Mouse (Mus musculus) heart, embryonic 12.5 days (tissue): ENCODE data around the gene Agbl4. TPM values are rescaled to one million over a fixed set of nuclear protein-coding genes. Genes with fewer than 3 reads are reported as not detected.

ENCODE experiments used
- ATAC-seq: fragments of 200-750 bp; cut with Nextera tagmentation; 2 replicates; pipeline ENCODE4 v1.8.0; 2017; ENCODE audit warnings: moderate TSS enrichment, moderate library complexity; ENCODE audit not compliant: insufficient number of reproducible peaks, low FRiP score
- H3K27ac ChIP-seq: fragments of 300-500 bp; sonication (generic); 2 replicates; pipeline ENCODE4 v1.5.1; 2016; ENCODE audit warnings: mild to moderate bottlenecking, moderate library complexity; ENCODE audit not compliant: poor library complexity, severe bottlenecking
- H3K27me3 ChIP-seq: fragments of 300-500 bp; sonication (generic); replicated peaks from 2 replicates; pipeline ENCODE4 v1.6.1; 2016; ENCODE audit warnings: mild to moderate bottlenecking, moderate library complexity
- H3K36me3 ChIP-seq: fragments of 300-500 bp; sonication (generic); 2 replicates; pipeline ENCODE4 v1.6.1; 2016; ENCODE audit warnings: mild to moderate bottlenecking, moderate library complexity
- H3K4me1 ChIP-seq: fragments of 300-500 bp; sonication (generic); replicated peaks from 2 replicates; pipeline ENCODE4 v1.6.1; 2016; ENCODE audit warnings: mild to moderate bottlenecking
- H3K4me2 ChIP-seq: fragments of 300-500 bp; sonication (generic); 2 replicates; pipeline ENCODE4 v1.6.1; 2016; ENCODE audit warnings: mild to moderate bottlenecking, moderate library complexity
- H3K4me3 ChIP-seq: fragments of 300-500 bp; sonication (generic); 2 replicates; pipeline ENCODE4 v1.5.1; 2016; ENCODE audit warnings: mild to moderate bottlenecking
- H3K9ac ChIP-seq: fragments of 300-500 bp; sonication (generic); 2 replicates; pipeline ENCODE4 v1.6.1; 2016; ENCODE audit warnings: mild to moderate bottlenecking, moderate library complexity
- H3K9me3 ChIP-seq: fragments of 300-500 bp; sonication (generic); replicated peaks from 2 replicates; pipeline ENCODE4 v1.6.1; 2016; ENCODE audit warnings: mild to moderate bottlenecking, moderate library complexity
- WGBS: fragments of 180-500 bp; shearing (Covaris S2); methylation state at CpG from one replicate; pipeline ENCODE4 v1.1.7; 2016; 5-methylcytosine and 5-hydroxymethylcytosine counted together
- polyA plus RNA-seq: library from polyadenylated mRNA; unstranded; fragments of >200 nt; fragmentation: Nextera tagmentation; extraction: Ambion mirVana; gene quantifications from 2 replicates; pipeline ENCODE4 v1.2.1, GENCODE M21; 2016

The Agbl4 gene
- polyA plus RNA-seq, 1 experiment from 2014 or later: 0.63 TPM

- Histone ChIP-seq H3K4me3 (no peak overlapping the region), H3K27me3 (no peaks in the 10 kb centered on the region), H3K36me3 (no peaks in the 10 kb centered on the region), H3K27ac (no peak overlapping the region), H3K4me2 (no peak overlapping the region), H3K9ac (no peak overlapping the region), H3K9me3 (no peaks in the 10 kb centered on the region), H3K4me1 (no peaks in the 10 kb centered on the region)
- 49% methylated on average over 4 of the region's 4 CpGs for WGBS
- ATAC-seq: no peak
These were observed 519.1 kb downstream of the Agbl4 start for GRCm38 (mm10) chr4:110916565-110916964.

GRCm38 (mm10) chr4:110921013-110921412 is 523.6 kb downstream of the Agbl4 start:
- Histone ChIP-seq H3K4me3 (no peak overlapping the region), H3K4me2 (no peak overlapping the region), H3K9me3 (no peaks in the 10 kb centered on the region), H3K36me3 (no peaks in the 10 kb centered on the region), H3K27ac (no peak overlapping the region), H3K9ac (no peak overlapping the region), H3K27me3 (no peaks in the 10 kb centered on the region), H3K4me1 (no peaks in the 10 kb centered on the region)
- no peak for ATAC-seq
- WGBS: 79% methylated on average over 3 of the region's 3 CpGs

GRCm38 (mm10) chr4:111001641-111002040 is 604.2 kb downstream of the Agbl4 start:
- no peak overlapping the region for H3K4me3 ChIP-seq
- H3K9me3 ChIP-seq: no peaks in the 10 kb centered on the region
- ATAC-seq: no peak
- 68% methylated on average over 2 of the region's 2 CpGs for WGBS
- no peaks in the 10 kb centered on the region for H3K4me1 ChIP-seq
- H3K4me2 ChIP-seq: no peak overlapping the region
- no peak overlapping the region for H3K9ac ChIP-seq
- H3K27me3 ChIP-seq: no peaks in the 10 kb centered on the region
- no peaks in the 10 kb centered on the region for H3K36me3 ChIP-seq
- no peak overlapping the region for H3K27ac ChIP-seq

GRCm38 (mm10) chr4:111004719-111005479 is 607.4 kb downstream of the Agbl4 start:
- 63% methylated on average over 1 of the region's 1 CpGs for WGBS

GRCm38 (mm10) chr4:111019376-111019775 is 621.9 kb downstream of the Agbl4 start:
- no peaks in the 10 kb centered on the region for H3K36me3 ChIP-seq
- no peaks in the 10 kb centered on the region for H3K9me3 ChIP-seq
- H3K27ac ChIP-seq: no peak overlapping the region
- no peak overlapping the region for H3K4me2 ChIP-seq
- no peak overlapping the region for H3K4me3 ChIP-seq
- no peaks in the 10 kb centered on the region for H3K27me3 ChIP-seq
- H3K9ac ChIP-seq: no peak overlapping the region
- H3K4me1 ChIP-seq: no peaks in the 10 kb centered on the region
- WGBS: 83% methylated on average over 4 of the region's 4 CpGs
- ATAC-seq: no peak

More at GRCm38 (mm10) chr4:111004719-111005479, 607.4 kb downstream of the Agbl4 start:
- H3K4me1 ChIP-seq: no peaks in the 10 kb centered on the region
- no peaks in the 10 kb centered on the region for H3K27me3 ChIP-seq
- no peak for ATAC-seq
- H3K9ac ChIP-seq: no peak overlapping the region
- no peak overlapping the region for H3K27ac ChIP-seq
- H3K4me3 ChIP-seq: no peak overlapping the region
- H3K9me3 ChIP-seq: no peaks in the 10 kb centered on the region
- H3K36me3 ChIP-seq: no peaks in the 10 kb centered on the region
- no peak overlapping the region for H3K4me2 ChIP-seq

GRCm38 (mm10) chr4:111067330-111067729 is 669.9 kb downstream of the Agbl4 start:
- no peak overlapping the region for H3K27ac ChIP-seq
- H3K4me2 ChIP-seq: no peak overlapping the region
- no peak for ATAC-seq
- no peaks in the 10 kb centered on the region for H3K4me1 ChIP-seq
- no peaks in the 10 kb centered on the region for H3K36me3 ChIP-seq
- no peaks in the 10 kb centered on the region for H3K27me3 ChIP-seq
- H3K9me3 ChIP-seq: no peaks in the 10 kb centered on the region
- WGBS: 85% methylated on average over 3 of the region's 3 CpGs
- H3K9ac ChIP-seq: no peak overlapping the region
- no peak overlapping the region for H3K4me3 ChIP-seq

- Histone ChIP-seq H3K4me1 (0 out of 2 replicates have a peak, but pooled peaks cover 3% of the 10 kb centered on the region), H3K4me2 (no peak overlapping the region), H3K36me3 (no peaks in the 10 kb centered on the region), H3K27me3 (no peaks in the 10 kb centered on the region), H3K4me3 (no peak overlapping the region), H3K9me3 (no peaks in the 10 kb centered on the region), H3K9ac (no peak overlapping the region), H3K27ac (no peak overlapping the region)
- 69% methylated on average over 6 of the region's 7 CpGs for WGBS
- ATAC-seq: no peak
These were observed 676.5 kb downstream of the Agbl4 start for GRCm38 (mm10) chr4:111073738-111074497.

GRCm38 (mm10) chr4:111074701-111075154 is 677.3 kb downstream of the Agbl4 start:
- 0 out of 2 replicates have a peak, but pooled peaks cover 3% of the 10 kb centered on the region for H3K4me1 ChIP-seq
- H3K27me3 ChIP-seq: no peaks in the 10 kb centered on the region
- no peak overlapping the region for H3K9ac ChIP-seq
- no peak overlapping the region for H3K27ac ChIP-seq
- no peak overlapping the region for H3K4me2 ChIP-seq
- no peak for ATAC-seq
- H3K9me3 ChIP-seq: no peaks in the 10 kb centered on the region
- no peaks in the 10 kb centered on the region for H3K36me3 ChIP-seq
- 69% methylated on average over 6 of the region's 6 CpGs for WGBS
- H3K4me3 ChIP-seq: no peak overlapping the region

- Histone ChIP-seq H3K27me3 (no peaks in the 10 kb centered on the region), H3K4me3 (no peak overlapping the region), H3K4me1 (0 out of 2 replicates have a peak, but pooled peaks cover 3% of the 10 kb centered on the region), H3K9ac (no peak overlapping the region), H3K36me3 (no peaks in the 10 kb centered on the region), H3K9me3 (no peaks in the 10 kb centered on the region), H3K4me2 (no peak overlapping the region), H3K27ac (no peak overlapping the region)
- WGBS: 73% methylated on average over 3 of the region's 3 CpGs
- ATAC-seq: no peak
These were observed 680.3 kb downstream of the Agbl4 start for GRCm38 (mm10) chr4:111077810-111078209.

GRCm38 (mm10) chr4:111085330-111085729 is 687.9 kb downstream of the Agbl4 start:
- Histone ChIP-seq H3K4me3 (no peak overlapping the region), H3K27me3 (no peaks in the 10 kb centered on the region), H3K4me2 (no peak overlapping the region), H3K9me3 (no peaks in the 10 kb centered on the region), H3K36me3 (no peaks in the 10 kb centered on the region), H3K27ac (no peak overlapping the region), H3K4me1 (no peaks in the 10 kb centered on the region), H3K9ac (no peak overlapping the region)
- ATAC-seq: no peak
- 90% methylated on average over 1 of the region's 1 CpGs for WGBS
